ENCODE assay signal across 37 mouse cellular contexts in the genomic region with DNA sequence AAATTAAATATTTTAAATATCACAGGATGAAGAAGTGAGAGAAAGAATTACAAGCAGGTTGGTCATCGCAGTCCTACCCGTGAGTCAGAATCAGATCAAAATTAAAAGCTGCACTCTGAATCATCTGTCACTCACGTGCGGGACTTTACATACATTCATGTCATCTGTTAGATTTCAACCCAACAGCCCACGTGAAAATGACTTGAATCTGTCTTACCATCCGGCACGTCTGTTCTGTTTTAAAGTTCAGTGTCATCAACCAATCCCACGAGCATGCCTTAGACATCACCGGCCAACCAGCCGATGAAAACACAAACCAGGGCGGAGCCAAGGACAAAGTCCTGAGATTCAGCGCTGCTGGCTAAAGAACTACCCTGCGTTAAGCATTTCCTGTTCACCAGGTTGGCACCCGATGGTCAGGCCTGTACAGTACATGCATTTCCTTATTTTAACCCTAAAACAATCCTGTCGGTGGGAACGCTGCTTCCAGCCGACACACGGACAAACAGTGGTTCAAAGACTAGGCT. TPM values are rescaled to one million over a fixed set of nuclear protein-coding genes. Genes with fewer than 3 reads are reported as not detected.
DNase-seq lines count a peak whose midpoint lies in the region; ATAC-seq and TF ChIP-seq lines count a peak whose summit lies in the region.
"Had no signal": no experiment of that assay in that cellular context is flagged by ENCODE, and none has a peak within 500 bp of the region (broad histone marks: within the 10 kb centered on the region; RNA-seq: fewer than 3 reads in every experiment).

No protein-coding gene starts in this region.

- 0 out of 2 replicates have a peak, but pooled peaks have one; percentile 39 for ATAC-seq in intestine, embryonic 16.5 days
- no peak for ATAC-seq in intestine, embryonic 15.5 days
- ATAC-seq in hindbrain, embryonic 12.5 days (ENCODE audit: low FRiP score): no peak
- ATAC-seq: forebrain, embryonic 15.5 days; inflammation-experienced regulatory T-cells, adult 6 months; midbrain, embryonic 13.5 days had no signal

- no peak overlapping the region for H3K9ac ChIP-seq in intestine, embryonic 16.5 days (ENCODE audit: low read depth, low read length)
- H3K9ac ChIP-seq in intestine, embryonic 15.5 days: no peak overlapping the region
- no peak overlapping the region for H3K9ac ChIP-seq in hindbrain, embryonic 12.5 days
- H3K9ac ChIP-seq: embryonic facial prominence, embryonic 12.5 days; forebrain, embryonic 15.5 days; hindbrain, embryonic 15.5 days; limb, embryonic 15.5 days; liver, embryonic 14.5 days; midbrain, embryonic 13.5 days; neural tube, embryonic 13.5 days; stomach, embryonic 15.5 days had no signal

- H3K27ac ChIP-seq in intestine, embryonic 16.5 days (ENCODE audit: low read length): no peak overlapping the region
- H3K27ac ChIP-seq in intestine, embryonic 15.5 days: no peak overlapping the region
- H3K27ac ChIP-seq in left cerebral cortex, adult 2 months: 0 out of 2 replicates have a peak overlapping the region, but pooled peaks have one; percentile 2
- no peak overlapping the region for H3K27ac ChIP-seq in hindbrain, embryonic 12.5 days
- H3K27ac ChIP-seq: embryonic facial prominence, embryonic 12.5 days; forebrain, embryonic 10.5 days; forebrain, embryonic 15.5 days; gastrocnemius, adult 2 months; hindbrain, embryonic 15.5 days; limb, embryonic 10.5 days; limb, embryonic 15.5 days; liver, embryonic 14.5 days; macrophage; midbrain, embryonic 13.5 days; neural tube, embryonic 13.5 days; stomach, embryonic 15.5 days had no signal

- H3K4me3 ChIP-seq in intestine, embryonic 16.5 days (ENCODE audit: low read length): no peak overlapping the region
- H3K4me3 ChIP-seq in intestine, embryonic 15.5 days (replicated peaks): no peak overlapping the region
- H3K4me3 ChIP-seq in left cerebral cortex, adult 2 months: no peak overlapping the region
- H3K4me3 ChIP-seq in hindbrain, embryonic 12.5 days: no peak overlapping the region
- H3K4me3 ChIP-seq: embryonic facial prominence, embryonic 12.5 days; forebrain, embryonic 10.5 days; forebrain, embryonic 15.5 days; gastrocnemius, adult 2 months; hindbrain, embryonic 15.5 days; limb, embryonic 10.5 days; limb, embryonic 15.5 days; midbrain, embryonic 13.5 days; neural tube, embryonic 13.5 days; stomach, embryonic 15.5 days had no signal

- intact Hi-C loops in left cerebral cortex, adult 2 months (cut with DNase I): no loop called here
- intact Hi-C loops in left cerebral cortex, postnatal 14 days (cut with DNase I): no loop called here

- H3K4me1 ChIP-seq in intestine, embryonic 16.5 days (ENCODE audit: control insufficient read depth, insufficient read depth, low read length): peaks cover 15% of the 10 kb centered on the region
- H3K4me1 ChIP-seq in intestine, embryonic 15.5 days (replicated peaks): peaks cover 24% of the 10 kb centered on the region
- peaks cover 32% of the 10 kb centered on the region for H3K4me1 ChIP-seq in hindbrain, embryonic 12.5 days

- H3K36me3 ChIP-seq in intestine, embryonic 16.5 days (ENCODE audit: control insufficient read depth, insufficient read depth, low read length): no peaks in the 10 kb centered on the region
- no peaks in the 10 kb centered on the region for H3K36me3 ChIP-seq in intestine, embryonic 15.5 days
- peaks cover 27% of the 10 kb centered on the region for H3K36me3 ChIP-seq in hindbrain, embryonic 12.5 days
- H3K36me3 ChIP-seq: embryonic facial prominence, embryonic 12.5 days; G1E; limb, embryonic 10.5 days; limb, embryonic 15.5 days; stomach, embryonic 15.5 days had no signal

- H3K4me2 ChIP-seq in intestine, embryonic 16.5 days (ENCODE audit: low read depth, low read length): no peak overlapping the region
- H3K4me2 ChIP-seq in intestine, embryonic 15.5 days (replicated peaks): no peak overlapping the region
- no peak overlapping the region for H3K4me2 ChIP-seq in hindbrain, embryonic 12.5 days (replicated peaks)
- H3K4me2 ChIP-seq: embryonic facial prominence, embryonic 12.5 days; forebrain, embryonic 15.5 days; heart, embryonic 11.5 days; hindbrain, embryonic 15.5 days; limb, embryonic 15.5 days; midbrain, embryonic 13.5 days; neural tube, embryonic 13.5 days; stomach, embryonic 15.5 days had no signal

- no peak for DNase-seq in left cerebral cortex, adult 2 months (ENCODE audit: extremely low spot score in 1 of 2, low spot score in 2 of 2)
- DNase-seq in left cerebral cortex, postnatal 14 days (ENCODE audit: low spot score in 2 of 2): no peak
- peak; percentile 33 for DNase-seq in large intestine, adult 2 months (ENCODE audit: low read depth, low spot score)
- DNase-seq in right cerebral cortex, adult 18-20 months: no peak
- DNase-seq: adrenal gland, postnatal 10 days; cerebellum, adult 11-12 months; cerebellum, adult 9-11 months; embryo, embryonic 11 days; gastrocnemius, adult 2 months; gastrocnemius, postnatal 36 days; heart, adult 18-20 months; heart, postnatal 4 days; lung, adult 2 months; lung, postnatal 10 days; right cerebral cortex, postnatal 14 days; thymus, postnatal 14 days had no signal

- H3K9me3 ChIP-seq in intestine, embryonic 16.5 days (ENCODE audit: control insufficient read depth, low read length): no peaks in the 10 kb centered on the region
- no peaks in the 10 kb centered on the region for H3K9me3 ChIP-seq in intestine, embryonic 15.5 days
- no peaks in the 10 kb centered on the region for H3K9me3 ChIP-seq in hindbrain, embryonic 12.5 days (replicated peaks)
- H3K9me3 ChIP-seq: embryonic facial prominence, embryonic 12.5 days; forebrain, embryonic 10.5 days; forebrain, embryonic 15.5 days; G1E; hindbrain, embryonic 15.5 days; limb, embryonic 10.5 days; limb, embryonic 15.5 days; midbrain, embryonic 13.5 days; neural tube, embryonic 13.5 days; stomach, embryonic 15.5 days had no signal

- H3K27me3 ChIP-seq in intestine, embryonic 16.5 days (replicated peaks; ENCODE audit: control insufficient read depth, insufficient read depth, low read length): peaks cover 16% of the 10 kb centered on the region
- H3K27me3 ChIP-seq in intestine, embryonic 15.5 days (replicated peaks): peaks cover 19% of the 10 kb centered on the region
- H3K27me3 ChIP-seq in hindbrain, embryonic 12.5 days: peaks cover 23% of the 10 kb centered on the region

- TF ChIP-seq CTCF in left cerebral cortex, adult 2 months (IDR thresholded peaks at IDR 0.05): no peak

- 63% methylated on average over 18 of the region's 18 CpGs for WGBS in intestine, embryonic 16.5 days
- 63% methylated on average over 18 of the region's 18 CpGs for WGBS in intestine, embryonic 15.5 days
- WGBS in large intestine, adult 2 months: 50% methylated on average over 18 of the region's 18 CpGs
- 80% methylated on average over 18 of the region's 18 CpGs for WGBS in hindbrain, embryonic 12.5 days

RNA-seq across cellular contexts. Expression of a gene that starts 28.2 kb away (rescaled TPM):
- 0.18 and 0.45 TPM in 2 replicates for polyA plus RNA-seq in intestine, embryonic 16.5 days (2015; fragmentation: Nextera tagmentation; extraction: Ambion mirVana)
- 0.47 and 0.55 TPM in 2 replicates for polyA plus RNA-seq in intestine, embryonic 15.5 days (2015; fragmentation: Nextera tagmentation; extraction: Ambion mirVana)
- not detected for total RNA-seq in left cerebral cortex, adult 2 months (2021)
- under 1 TPM in 1 of 2 experiments, not detected in 1; 0.23 TPM for total RNA-seq in left cerebral cortex, postnatal 14 days (2021)
- polyA plus RNA-seq in large intestine, adult 2 months (2012; rRNA removed): not detected in 2 replicates
- polyA plus RNA-seq in hindbrain, embryonic 12.5 days (2016; fragmentation: Nextera tagmentation; extraction: Ambion mirVana): 0.85 and 0.94 TPM in 2 replicates
- total RNA-seq: G1E; gastrocnemius, adult 2 months; gastrocnemius, postnatal 36 days; heart, adult 18-20 months; heart, postnatal 4 days; layer of hippocampus, adult 18-20 months; layer of hippocampus, postnatal 14 days; megakaryocyte-erythroid progenitor cell, adult 5-6 weeks had no signal
- polyA plus RNA-seq: G1E; inflammation-experienced regulatory T-cells, adult 6 months; macrophage; urinary bladder, adult 2 months had no signal

RNA-seq across cellular contexts. Expression of a gene that starts 47.6 kb away (rescaled TPM):
- polyA plus RNA-seq in intestine, embryonic 16.5 days (2015; fragmentation: Nextera tagmentation; extraction: Ambion mirVana): 0.10 and 0.12 TPM in 2 replicates
- 0.24 and 0.25 TPM in 2 replicates for polyA plus RNA-seq in intestine, embryonic 15.5 days (2015; fragmentation: Nextera tagmentation; extraction: Ambion mirVana)
- 100 to 1,000 TPM; 308 to 318 TPM for total RNA-seq in left cerebral cortex, adult 2 months (2021)
- total RNA-seq in left cerebral cortex, postnatal 14 days (2021): 100 to 1,000 TPM; 341 to 382 TPM
- polyA plus RNA-seq in large intestine, adult 2 months (2012; rRNA removed): 0.14 and 0.19 TPM in 2 replicates
- 6.3 and 6.7 TPM in 2 replicates for polyA plus RNA-seq in hindbrain, embryonic 12.5 days (2016; fragmentation: Nextera tagmentation; extraction: Ambion mirVana)
- total RNA-seq: megakaryocyte-erythroid progenitor cell, adult 5-6 weeks had no signal
- polyA plus RNA-seq: inflammation-experienced regulatory T-cells, adult 6 months had no signal
